Mouse (Mus musculus) thymus, postnatal 4 days (tissue): Measurements from ENCODE around the gene Lrrc45.
A peak's percentile ranks its signal among the peaks of the same experiment; 100 is the strongest.

Source experiments
- DNase-seq: peaks from one replicate; pipeline ENCODE4 v3.0.0; 2021

Lrrc45 gene

DNA sequence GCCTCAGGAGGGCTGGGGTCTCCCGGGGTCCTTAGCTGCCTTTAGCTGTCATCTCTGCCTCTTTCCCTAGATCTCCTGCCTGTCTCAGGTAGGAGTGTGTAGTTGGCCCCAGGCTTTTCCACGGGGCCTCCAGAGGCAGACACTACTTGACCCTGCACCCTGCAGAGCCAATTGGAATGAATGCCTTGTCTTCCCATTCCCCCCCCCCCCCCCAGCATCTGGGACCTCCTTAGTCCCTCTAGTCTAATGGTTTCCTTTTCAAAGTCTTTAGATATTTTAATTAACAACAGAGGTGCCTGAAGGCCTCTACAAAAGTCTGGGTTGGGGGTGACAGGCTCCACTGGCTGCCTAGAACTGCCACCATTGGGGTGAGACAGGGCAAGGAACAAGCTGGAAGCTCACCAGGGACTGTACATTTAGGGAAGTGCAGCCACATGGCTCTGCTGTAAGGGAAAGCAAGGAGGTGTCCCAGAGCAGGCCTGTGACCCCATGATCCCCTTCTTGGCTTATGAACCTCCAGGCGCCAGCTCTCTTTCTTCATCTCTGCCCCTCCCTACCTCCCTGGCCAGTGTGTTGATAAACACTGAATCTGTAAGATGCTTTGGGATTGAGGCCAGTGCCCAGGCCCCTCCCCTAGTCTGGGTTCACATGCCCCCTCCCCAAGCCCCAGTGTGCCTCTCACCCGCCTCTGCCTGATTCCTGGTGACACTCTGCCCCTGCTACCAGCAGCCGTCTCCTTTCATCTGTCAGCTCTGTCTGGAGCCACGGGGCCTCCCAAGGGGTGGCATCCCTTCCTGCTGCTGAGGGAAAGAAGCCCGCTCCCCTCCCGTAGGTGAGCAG lies 9.0 kb upstream of the Lrrc45 start:
- no peak for DNase-seq

DNA sequence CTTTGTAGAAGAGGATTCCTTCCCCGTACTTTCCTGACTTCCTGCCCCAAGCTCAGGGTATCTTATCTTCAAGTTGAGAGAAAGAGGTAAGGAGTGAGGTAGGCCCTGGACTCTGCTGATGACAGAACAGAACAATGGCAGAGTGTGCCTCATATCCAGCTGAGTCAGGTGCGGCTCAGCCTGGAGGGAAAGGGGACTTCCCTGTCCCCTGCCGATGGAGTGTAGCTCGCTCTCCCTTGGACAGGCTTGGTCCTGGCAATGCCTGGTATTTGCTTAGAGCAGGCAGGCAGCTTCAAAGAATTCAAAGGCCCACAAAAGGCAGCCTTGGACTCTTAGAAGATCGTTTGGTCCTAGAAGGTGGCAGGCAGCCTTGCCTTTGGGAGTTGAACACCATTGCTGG lies 7.6 kb upstream of the Lrrc45 start:
- DNase-seq: no peak

- DNase-seq: no peak
These were observed 6.5 kb upstream of the Lrrc45 start for GRCm38 (mm10) chr11:120707225-120707624.

DNA sequence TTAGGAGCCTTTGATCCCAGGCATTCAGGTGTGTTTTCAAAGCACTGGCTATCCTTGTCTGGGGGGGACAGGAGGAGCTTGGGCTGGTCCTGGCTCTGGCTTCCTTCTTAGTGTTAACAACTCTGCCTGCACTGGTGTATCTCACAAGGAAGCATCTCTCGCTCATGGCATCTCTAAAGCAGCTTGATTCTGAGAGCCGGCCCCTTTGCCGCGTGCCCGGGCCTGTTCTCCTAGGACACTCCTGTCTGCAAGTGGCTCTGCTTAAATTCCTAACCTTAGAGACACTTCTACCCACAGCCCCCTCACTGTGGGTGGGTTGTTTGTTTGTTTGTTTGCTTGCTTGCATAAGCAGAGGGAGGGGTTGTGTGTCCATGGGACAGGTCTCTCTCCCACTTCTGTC lies 5.8 kb upstream of the Lrrc45 start:
- no peak for DNase-seq

DNA sequence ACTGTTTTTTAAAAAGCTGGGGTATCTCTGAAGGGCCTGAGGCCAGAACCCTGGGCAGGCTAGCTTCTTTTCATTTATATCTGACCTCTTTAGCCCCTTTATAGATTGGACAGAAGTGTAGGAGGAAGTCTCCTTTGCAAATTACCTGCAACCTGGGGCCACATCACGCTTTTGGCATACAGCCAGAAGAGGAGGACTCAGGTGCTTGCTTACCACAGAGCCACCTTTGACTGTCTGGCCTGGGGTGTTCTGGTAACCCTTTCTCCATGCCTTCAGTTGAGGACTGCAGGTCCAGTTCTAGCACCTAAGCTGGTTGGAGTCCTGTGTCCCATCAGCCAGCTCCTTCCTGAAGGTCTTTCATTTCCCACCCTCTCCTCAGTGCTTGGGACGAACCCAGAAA lies 4.2 kb upstream of the Lrrc45 start:
- no peak for DNase-seq

GRCm38 (mm10) chr11:120710672-120711071 lies 3.1 kb upstream of the Lrrc45 start:
- DNase-seq: no peak

- DNase-seq: no peak
These were observed 1.6 kb upstream of the Lrrc45 start for GRCm38 (mm10) chr11:120711980-120712604.

DNA sequence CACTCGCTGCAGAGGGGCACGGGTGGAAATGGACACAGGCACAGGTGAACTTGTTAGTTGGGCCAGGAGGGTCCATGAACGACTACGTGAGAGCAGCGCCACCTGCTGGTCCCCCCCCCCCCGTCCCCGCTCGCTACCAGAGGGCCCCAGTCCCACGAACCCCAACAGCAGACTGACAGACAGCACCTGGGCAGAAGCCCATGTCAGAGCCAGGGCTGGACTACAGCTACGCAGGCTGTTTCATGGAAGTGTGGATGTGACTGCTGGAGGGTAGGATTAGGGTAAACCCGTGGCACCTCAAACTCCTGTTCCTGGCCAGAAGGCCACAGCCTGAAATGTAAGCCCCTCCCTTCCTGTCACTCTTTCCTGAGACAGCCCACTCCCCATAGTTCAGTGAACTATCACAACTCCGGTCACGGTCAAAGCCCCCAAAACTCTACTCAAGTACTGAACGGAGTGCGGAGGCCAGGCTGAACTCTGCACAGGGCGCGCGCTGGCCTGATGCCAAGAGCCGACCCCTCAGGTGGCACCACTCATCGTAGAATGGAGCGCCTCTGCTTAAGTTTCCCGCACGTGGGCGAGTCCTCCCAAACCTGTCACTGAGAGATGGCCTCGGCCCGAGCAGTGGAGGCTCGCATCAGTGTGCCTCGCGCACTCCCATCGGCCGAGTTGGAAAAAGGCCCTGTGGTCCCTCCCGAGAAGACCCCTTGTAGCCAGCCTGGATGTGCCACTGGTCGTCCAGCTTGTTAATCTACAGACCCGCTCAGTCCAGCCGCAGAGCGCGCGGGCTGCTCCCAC lies 755 bp upstream of the Lrrc45 start:
- DNase-seq: peak; percentile 87

- DNase-seq: no peak
These were observed 821 bp downstream of the Lrrc45 start for GRCm38 (mm10) chr11:120714546-120714945.

GRCm38 (mm10) chr11:120715131-120715530 lies 1.4 kb downstream of the Lrrc45 start:
- DNase-seq: no peak

DNA sequence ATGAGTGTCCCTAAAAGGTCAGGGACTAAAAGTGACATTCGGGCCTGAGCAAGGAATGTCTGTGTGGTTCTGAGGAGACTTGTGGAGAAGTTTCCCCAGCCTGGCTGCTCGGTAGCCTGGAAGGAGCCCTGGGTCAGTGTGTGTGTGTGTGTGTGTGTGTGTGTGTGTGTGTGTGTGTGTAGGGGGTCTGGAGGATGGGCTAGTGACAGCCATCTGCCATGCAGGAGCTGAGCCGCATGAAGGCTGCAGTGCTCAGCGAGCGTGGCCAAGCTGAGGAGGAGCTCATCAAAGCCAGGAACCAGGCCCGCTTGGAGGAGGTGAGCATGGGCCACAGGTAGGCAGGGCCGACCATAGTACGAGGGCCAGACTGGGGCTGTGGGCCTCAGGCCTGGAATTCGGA lies 5.5 kb downstream of the Lrrc45 start:
- no peak for DNase-seq

GRCm38 (mm10) chr11:120719841-120720376 lies 6.2 kb downstream of the Lrrc45 start:
- no peak for DNase-seq

- peak; percentile 98 for DNase-seq
These were observed 6.7 kb downstream of the Lrrc45 start for GRCm38 (mm10) chr11:120720450-120720849.

DNA sequence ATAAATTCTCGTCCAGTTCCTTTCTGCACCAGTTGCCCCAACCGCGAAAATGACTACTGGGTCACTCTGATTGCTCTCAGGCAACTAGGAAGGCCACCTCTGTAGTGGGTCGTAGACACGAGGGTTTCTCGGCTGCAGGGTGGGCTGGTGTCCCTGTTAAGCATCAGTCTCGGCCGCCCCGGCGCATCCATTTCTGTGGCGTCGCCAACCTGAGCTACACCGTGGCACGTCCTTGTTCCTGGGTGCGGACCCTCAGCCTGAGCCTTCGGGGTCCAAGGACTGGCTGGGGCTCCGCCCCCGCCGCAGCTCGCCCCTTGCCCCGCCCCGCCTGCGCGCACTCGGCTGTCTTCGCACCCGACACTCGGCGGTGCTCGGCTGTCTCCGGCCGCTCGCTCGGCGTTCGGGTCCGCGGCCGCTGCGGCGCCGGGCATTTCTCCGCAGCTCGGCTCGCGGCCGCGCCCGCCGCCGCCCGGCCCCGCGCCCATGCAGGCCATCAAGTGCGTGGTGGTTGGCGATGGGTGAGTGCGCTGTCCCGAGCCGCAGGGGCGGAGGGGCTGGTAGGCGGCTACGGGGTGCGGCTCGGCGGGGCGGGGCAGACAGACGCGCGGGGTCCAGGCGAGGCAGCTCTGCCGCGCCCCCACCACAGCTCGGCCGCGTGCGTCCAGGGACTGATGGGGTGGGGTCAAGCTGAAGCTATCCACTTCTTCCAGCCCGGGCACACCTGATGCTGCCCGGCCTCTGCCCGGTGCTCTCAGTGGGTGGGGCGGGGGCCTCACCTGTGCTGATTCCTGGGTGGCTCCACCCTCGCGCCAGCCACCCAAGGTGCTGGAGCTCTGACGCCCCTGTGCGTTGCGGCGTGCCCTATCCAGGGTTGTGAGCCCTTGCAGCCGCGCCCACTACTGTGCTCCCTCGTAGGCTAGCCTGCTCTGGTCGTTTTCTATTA lies 7.7 kb downstream of the Lrrc45 start, which contains the start of gene Rac3:
Gene Rac3 (plus strand): TSS at position 347 of the 943 bp plus-strand sequence.
- peak; percentile 80 for DNase-seq

GRCm38 (mm10) chr11:120722067-120722630 lies 8.4 kb downstream of the Lrrc45 start:
- no peak for DNase-seq

DNA sequence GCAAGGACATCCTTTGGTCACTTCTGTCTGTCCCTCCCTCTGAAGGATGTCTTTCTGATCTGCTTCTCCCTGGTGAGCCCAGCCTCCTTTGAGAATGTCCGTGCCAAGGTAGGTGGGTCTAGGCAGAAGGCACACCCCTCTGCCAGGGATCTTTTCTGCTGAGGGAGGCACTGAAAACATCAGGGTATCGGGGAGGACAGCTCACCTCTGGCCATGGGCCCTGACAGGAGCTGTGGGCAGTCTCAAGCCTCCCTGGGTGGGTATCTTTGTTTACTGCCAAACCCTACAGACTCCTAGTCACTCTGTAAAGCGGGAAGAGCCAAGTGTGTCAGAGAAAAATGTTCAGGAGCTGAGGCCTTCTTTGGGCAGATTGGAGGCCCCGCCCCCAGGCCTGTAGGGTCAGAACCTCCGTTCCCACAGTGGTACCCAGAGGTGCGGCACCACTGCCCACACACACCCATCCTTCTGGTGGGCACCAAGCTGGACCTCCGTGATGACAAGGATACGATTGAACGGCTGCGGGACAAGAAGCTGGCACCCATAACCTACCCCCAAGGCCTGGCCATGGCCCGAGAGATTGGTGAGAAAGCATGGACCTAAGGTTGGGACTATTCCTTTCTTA lies 9.1 kb downstream of the Lrrc45 start:
- no peak for DNase-seq

- no peak for DNase-seq
These were observed 9.8 kb downstream of the Lrrc45 start for GRCm38 (mm10) chr11:120723509-120723908.

GRCm38 (mm10) chr11:120726243-120727168 lies 12.8 kb downstream of the Lrrc45 start:
- no peak for DNase-seq

- DNase-seq: no peak
These were observed 13.4 kb downstream of the Lrrc45 start, which contains the start of gene Dcxr for GRCm38 (mm10) chr11:120727169-120727527. TSS of gene Dcxr (minus strand) at chr11:120727281.

GRCm38 (mm10) chr11:120727564-120727963 lies 13.8 kb downstream of the Lrrc45 start:
- DNase-seq: no peak
